Mouse (Mus musculus) kidney, adult 2 months (tissue): Measurements from ENCODE around the gene Gm10837.

ENCODE experiments used
- CTCF ChIP-seq: fragments of 200-500 bp; conservative IDR thresholded peaks from 2 replicates; pipeline ENCODE4 v1.5.1; 2011; ENCODE audit warnings: low read depth, mild to moderate bottlenecking, control low read depth, low read length, moderate library complexity, mixed read lengths; ENCODE audit not compliant: insufficient read depth, insufficient read length
- POLR2A ChIP-seq: fragments of 200-500 bp; IDR thresholded peaks from one replicate; pipeline ENCODE4 v1.6.1; 2011; ENCODE audit warnings: low read depth, low read length, control low read depth

- TF ChIP-seq CTCF, result no peak
- no peak for TF ChIP-seq POLR2A
These were observed 38.1 kb downstream of the Gm10837 start for GRCm38 (mm10) chr14:122528475-122528874.
